Mouse (Mus musculus) adrenal gland, postnatal 4 days (tissue): ENCODE results near the gene F10. TPM values are rescaled to one million over a fixed set of nuclear protein-coding genes. Genes with fewer than 3 reads are reported as not detected.
"Not testable (repeated sequence)": the region's sequence is repeated elsewhere in the genome, so short reads cannot be mapped to it uniquely, and the experiment has no call there.

Experiments
- DNase-seq, 2 experiments: peaks; one replicate each; pipeline ENCODE4 v3.0.0; 2021 to 2022; ENCODE audit warnings: low spot score in 2 of 2, mixed read lengths in 2 of 2
- total RNA-seq, 2 experiments: library from RNA; stranded (reverse); gene quantifications; 2 replicates each; pipeline ENCODE4 v1.2.3; 2021

The F10 gene
- total RNA-seq, 2 experiments from 2014 or later = 3.1 to 53.4 TPM

DNA sequence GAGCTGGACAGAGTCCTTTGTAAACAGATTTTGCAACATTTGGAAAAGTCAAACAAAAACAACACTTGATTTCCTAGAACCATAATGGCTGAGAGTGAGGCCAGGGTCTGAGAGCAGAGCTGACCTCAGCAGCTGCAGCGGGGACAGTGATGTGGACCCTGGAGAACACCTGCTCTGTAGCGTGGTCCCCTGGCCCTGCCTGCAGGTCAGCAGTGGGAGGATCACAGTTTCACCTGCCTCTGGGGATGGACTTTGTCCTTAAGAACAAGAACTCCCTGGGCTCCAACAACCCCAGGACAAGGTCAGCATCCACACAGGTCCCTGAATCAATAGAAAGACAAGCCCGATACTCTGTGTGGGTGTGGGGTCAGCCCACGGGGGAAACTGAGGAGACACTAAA is 20.2 kb downstream of the F10 start:
- no peak for DNase-seq

- no peak for DNase-seq
Observed at GRCm38 (mm10) chr8:13060441-13061150, 23.5 kb downstream of the F10 start, which contains the start of gene Proz. Gene Proz, plus strand, starts transcription at chr8:13060914.

DNA sequence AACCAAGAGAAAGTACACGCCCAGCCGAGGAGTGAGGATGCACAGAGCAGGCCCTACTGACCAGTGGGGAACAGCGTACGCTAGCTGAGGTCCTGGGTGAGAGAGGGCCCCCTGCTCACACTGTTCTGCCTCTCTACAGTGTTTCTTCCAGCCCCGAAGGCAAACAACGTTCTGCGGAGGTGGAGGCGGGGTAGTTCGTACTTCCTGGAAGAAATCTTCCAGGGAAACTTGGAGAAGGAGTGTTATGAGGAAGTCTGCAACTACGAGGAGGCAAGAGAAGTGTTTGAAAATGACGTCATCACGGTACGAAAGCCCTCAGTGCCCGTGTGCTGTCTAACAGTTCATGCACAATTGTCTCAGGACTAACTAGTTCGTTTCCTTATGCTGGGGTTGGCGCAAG is 26.0 kb downstream of the F10 start:
- no peak for DNase-seq

DNA sequence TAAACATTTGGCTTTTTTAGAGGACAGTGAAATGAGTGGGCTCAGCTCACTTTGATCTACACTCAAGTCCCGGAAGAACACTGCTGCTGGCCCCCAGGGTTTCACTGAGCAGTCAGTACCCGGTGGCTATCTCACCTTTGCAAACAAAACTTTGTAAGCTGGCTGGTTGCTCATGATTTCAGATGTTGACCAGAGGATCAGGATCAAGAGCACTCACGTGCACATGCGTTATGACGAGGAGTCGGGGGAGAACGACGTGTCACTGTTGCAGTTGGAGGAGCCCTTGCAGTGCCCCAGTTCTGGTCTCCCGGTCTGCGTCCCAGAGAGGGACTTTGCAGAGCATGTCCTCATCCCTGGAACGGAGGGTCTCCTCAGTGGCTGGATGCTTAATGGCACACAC is 36.1 kb downstream of the F10 start:
- DNase-seq = no peak

GRCm38 (mm10) chr8:13075044-13075443 is 37.9 kb downstream of the F10 start:
- no peak for DNase-seq

GRCm38 (mm10) chr8:13075579-13075978 is 38.5 kb downstream of the F10 start:
- DNase-seq = not testable (repeated sequence)

GRCm38 (mm10) chr8:13077542-13077941 is 40.4 kb downstream of the F10 start:
- no peak for DNase-seq

DNA sequence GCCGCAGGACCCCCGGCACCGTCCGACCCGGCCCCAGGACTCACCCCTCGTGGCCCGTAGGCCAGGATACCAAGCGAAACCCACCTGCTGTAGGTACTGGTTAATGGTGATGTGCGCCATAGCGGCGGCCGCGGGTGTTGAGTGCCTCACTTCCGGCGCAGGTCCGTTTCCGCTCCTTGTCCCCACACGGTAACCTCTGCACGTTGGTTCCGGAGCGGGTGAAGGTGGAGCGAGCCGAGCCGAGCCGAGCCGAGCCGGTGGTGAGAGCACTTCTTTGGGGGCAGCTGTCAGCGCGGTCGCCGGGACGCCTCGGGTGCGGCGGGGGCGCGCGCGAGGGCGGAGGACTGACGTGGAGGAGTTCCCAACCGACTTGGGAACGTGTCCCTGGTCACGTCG is 67.6 kb downstream of the F10 start:
- DNase-seq = peak; percentile 88 to 95

DNA sequence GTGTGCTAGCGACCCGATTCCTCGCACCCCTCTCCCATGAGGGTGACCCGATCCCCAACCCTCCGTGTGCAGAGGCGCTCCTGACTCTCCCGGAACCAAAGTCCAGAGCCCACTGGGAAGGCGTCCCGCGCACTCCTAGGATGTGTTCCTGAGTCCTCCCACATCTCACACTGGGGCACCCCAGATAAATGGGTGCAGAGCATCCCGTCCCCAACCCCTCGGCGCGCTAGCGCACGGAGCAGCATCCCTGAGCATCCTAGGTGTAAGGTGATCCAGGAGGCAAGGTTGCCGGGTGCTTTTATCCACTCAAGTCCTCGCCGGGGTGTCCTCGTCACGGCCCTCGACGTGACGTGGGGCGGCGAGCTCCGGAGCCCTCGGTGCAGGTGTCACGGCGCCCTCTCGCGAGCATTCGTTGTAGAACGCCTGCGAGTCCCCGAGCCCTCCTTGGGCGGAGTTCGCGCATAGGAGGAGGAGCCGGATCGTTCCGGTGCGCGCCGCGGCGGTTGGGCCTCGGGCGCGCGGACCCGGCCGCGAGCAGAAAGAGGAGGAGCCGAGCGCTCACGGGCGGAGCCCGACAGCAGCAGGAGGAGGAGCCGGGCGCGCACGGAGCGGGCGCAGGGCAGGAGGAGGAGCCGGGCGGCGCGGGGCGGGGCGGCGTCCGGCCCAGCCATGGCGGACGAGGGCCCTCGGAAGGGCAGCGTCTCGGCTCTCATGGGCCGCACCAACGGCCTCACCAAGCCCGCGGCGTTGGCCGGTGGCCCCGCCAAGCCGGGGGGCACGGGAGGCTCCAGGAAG is 68.2 kb downstream of the F10 start, which contains the start of the genes Pcid2 and Cul4a:
Gene Pcid2, minus strand, starts transcription at position 373 of the 795 bp plus-strand sequence.
Gene Cul4a, plus strand, starts transcription at position 535 of the 795 bp plus-strand sequence.
- DNase-seq = peak; percentile 84 to 94

DNA sequence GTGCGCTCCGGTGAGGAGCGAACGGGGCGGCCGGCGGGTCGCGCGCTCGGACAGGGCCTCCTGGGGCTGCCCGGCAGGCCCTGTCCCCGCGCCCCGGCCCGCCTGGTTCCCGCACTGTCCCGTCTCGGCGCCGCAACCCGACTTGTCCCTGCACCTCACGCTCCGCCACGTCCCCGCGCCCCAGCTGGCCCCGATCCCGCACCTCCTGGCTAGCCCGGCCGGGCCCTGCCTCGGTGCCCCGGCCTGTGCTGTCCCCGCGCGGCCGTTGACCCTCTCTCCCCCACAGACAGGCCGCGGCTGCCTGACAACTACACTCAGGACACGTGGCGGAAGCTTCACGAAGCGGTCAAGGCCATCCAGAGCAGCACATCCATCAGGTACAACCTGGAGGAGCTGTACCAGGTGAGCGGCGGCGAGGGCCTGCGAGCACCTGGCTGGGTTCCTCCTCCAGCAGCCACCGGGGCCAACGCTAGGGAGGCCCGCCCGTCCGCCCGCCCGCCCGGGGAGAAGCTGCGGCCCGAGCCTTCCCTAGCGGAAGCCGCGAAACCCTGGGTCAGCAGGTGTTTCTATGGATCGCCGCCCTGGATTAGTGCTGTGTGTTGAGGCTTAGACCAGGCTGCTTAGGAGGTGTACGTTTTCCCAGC is 68.9 kb downstream of the F10 start:
- DNase-seq = peak in 1 of 2 experiments; percentile 30

Other genes with a start within 250 kb of the F10 start
- gene Mcf2l, start 163.5 kb upstream of the F10 start, total RNA-seq = 10 to 100 TPM; 37.7 to 49.5 TPM
- 1 to 10 TPM in 1 of 2 experiments, under 1 TPM in 1; 0.67 to 8.4 TPM for gene F7, start 11.3 kb upstream of the F10 start, total RNA-seq
- gene Proz, start 23.6 kb downstream of the F10 start, total RNA-seq = 10 to 100 TPM in 1 of 2 experiments, 1 to 10 TPM in 1; 1.1 to 17.4 TPM
- 10 to 100 TPM; 26.9 to 28.7 TPM for gene Pcid2, start 68.2 kb downstream of the F10 start, total RNA-seq
- 100 to 1,000 TPM; 135 to 137 TPM for gene Cul4a, start 68.3 kb downstream of the F10 start, total RNA-seq
- gene Lamp1, start 121.9 kb downstream of the F10 start, total RNA-seq = 100 to 1,000 TPM; 311 to 322 TPM
- 10 to 100 TPM; 15.2 to 18.9 TPM for gene Grtp1, start 163.3 kb downstream of the F10 start, total RNA-seq
- 1 to 10 TPM; 1.3 to 4.4 TPM for gene Adprhl1, start 216.9 kb downstream of the F10 start, total RNA-seq